Mouse (Mus musculus): ENCODE measurements at regions not wholly inside any gene's neighbourhood (a gene's known extent, or its start where the extent isn't known, plus 50 kb on each side); places are given as distances from the start of the nearest gene placed in this dataset.

DNA sequence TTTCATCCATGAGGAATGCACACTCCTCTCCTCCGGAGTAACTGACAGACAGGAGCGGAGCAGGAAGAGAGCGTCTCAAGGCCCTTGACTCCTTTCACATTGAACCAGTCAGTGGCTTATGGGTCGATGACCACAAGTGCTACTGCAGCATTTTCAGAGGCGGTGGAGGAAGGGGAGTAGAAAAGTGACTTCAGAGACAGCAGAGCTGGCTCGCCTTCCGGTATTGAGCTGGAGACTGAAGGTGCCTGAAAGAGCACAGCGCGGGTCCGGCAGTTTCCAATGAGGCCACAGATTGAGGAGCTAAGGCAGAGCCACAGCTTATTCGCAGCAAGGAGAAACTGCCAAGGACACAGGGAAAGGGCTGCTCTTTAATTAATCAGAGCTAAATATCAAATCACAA is 220.2 kb upstream of the Irak1bp1 start:
- TF ChIP-seq CTCF (IDR thresholded peaks at IDR 0.05; ENCODE audit: borderline replicate concordance, insufficient read depth, low read depth, low read length) = no peak
- TF ChIP-seq POLR2A (IDR thresholded peaks at IDR 0.05; ENCODE audit: borderline replicate concordance, insufficient read depth, low read length) = no peak

Measured in cerebellum, adult 2 months (tissue).